Mouse (Mus musculus) kidney, adult 2 months (tissue): Measurements from ENCODE around the gene Lfng.

Source experiments
- CTCF ChIP-seq: fragments of 200-500 bp; conservative IDR thresholded peaks from 2 replicates; pipeline ENCODE4 v1.5.1; 2011; ENCODE audit warnings: low read depth, mild to moderate bottlenecking, control low read depth, low read length, moderate library complexity, mixed read lengths; ENCODE audit not compliant: insufficient read depth, insufficient read length
- POLR2A ChIP-seq: fragments of 200-500 bp; IDR thresholded peaks from one replicate; pipeline ENCODE4 v1.6.1; 2011; ENCODE audit warnings: low read depth, low read length, control low read depth

DNA sequence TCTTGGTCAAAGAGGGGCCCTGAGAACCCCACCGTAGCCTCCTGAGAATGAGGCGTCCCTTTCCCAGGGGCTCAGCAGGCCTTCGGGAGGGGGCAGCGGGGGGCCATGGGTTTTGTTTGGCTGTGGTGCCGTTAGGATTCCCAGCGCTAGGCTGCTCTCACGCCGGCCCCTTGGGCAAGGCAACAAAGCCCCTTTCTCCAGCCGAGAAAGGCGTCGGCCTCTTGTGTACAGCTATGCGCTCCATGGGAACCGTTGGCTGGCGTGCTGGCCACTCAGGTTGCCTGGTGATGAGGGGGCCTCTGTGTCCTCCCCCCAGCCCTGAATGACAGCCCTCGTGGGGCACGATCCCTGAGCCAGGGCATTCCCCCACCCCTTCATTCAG is 1.5 kb downstream of the Lfng start:
- no peak for TF ChIP-seq CTCF
- TF ChIP-seq POLR2A, result no peak
